Mouse (Mus musculus): ENCODE measurements around the gene BC055324.

Gene BC055324

DNA sequence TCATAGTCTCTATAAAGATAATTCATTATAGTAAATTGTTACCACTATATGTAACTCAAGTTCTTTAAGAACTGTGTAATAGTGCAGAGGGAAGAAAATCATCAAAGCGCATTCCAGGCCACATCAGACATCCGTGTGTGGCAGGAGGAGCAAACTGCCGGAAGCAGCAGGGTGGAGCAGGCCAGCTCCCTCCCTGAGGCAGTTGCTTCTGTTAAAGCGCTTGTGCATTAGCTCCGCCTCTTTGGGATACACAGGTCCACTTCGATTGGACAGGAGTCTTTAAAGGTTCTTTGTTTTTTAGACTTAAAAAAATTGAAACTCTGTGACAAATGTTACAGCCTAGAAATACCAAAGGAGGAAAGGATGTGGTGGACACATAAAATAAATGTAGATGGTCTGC, 52.5 kb downstream of the BC055324 start:
- DNase-seq = no peak

DNA sequence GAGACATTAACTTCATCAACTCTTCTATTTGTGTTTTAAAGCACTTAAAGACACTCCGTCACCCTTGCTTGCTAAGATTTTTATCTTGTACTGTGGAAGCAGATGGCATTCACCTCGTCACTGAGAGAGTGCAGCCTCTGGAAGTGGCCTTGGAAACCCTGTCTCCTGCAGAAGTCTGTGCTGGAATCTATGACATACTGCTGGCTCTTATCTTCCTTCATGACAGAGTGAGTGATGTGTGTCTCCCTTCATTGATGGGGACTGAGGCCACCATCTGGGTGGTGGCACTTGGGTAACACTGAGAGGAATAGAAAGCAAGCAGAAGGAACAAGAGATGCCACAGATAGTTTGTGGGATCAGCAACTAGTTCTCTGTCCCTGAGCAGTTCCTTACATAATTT, 60.0 kb downstream of the BC055324 start:
- DNase-seq = no peak

DNA sequence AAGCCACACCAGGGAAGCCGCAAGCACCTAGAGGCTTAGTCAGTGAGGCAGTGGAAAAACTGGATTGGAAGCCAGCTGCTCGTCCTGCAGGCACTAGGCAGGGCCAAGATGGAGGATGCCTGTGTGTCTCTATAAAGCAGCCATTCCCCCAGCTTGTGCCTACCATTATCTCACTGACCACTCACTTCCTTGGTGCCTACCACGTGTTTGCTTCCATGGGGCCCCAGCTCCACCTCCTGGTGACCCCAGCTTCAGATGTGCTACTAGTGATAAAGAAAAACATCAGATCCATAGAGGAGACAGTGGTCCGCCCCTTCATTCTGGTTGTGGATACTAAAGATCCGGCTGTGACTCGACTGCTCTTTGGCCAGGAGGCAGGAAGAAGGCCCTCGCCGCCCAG, 62.8 kb downstream of the BC055324 start:
- DNase-seq = no peak

DNA sequence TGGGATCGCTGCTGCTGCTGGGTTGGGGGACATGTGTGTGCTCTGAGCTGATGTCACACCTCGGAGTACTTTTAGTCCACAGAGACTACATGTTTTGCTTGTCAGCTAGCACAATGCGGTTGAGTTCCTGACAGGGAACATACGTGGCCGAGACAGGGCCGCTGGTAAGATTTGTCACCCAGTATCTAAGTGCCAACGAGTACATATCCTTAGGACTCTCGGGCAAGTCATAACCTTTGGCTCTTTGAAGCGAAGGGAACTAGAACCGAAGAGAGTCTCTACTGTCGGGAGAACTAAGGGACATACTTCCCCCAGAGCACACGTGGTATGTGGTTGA, 64.2 kb downstream of the BC055324 start:
- DNase-seq = peak; percentile 12

DNA sequence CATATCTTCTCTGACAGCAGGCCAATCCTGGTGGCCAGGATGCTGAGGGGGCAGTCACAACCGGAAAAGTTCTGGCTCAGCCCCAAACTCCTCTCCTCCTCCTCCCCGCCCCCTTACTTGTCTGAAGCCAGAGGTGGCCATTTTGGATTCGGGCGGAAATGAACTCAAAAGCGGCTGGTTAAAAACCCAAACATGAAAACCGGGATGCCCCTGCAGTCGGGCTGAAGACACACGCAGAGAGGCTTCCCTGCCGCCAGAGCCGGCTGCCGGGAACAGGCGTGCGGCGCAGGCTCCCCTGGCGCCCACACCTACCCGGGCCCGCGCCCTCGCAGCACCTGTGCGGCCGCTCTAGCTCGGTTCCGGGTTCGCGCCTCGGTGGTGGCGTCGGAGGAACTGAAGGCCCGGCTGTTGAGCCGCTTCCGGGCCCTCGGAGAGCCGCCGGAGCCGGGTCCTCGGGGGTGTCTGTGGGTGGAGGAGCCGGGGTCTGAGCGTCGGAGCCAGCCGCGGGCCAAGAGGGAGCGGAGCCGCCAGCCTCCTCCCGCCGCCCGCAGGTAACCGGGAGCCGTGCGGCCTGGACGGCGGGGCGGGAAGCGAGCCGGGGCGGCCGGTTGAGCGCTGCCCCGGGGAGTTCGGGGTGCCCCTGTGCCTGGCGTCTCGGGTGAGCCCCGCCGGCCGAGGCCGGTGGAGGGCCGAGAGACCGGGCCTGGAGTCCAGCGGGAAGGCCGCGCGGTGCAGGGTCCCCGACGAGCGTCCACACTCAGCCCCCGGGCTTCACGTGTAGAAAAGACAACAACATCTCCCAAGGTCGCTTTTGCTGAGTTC, 64.7 kb downstream of the BC055324 start:
- peak; percentile 93 for DNase-seq

DNA sequence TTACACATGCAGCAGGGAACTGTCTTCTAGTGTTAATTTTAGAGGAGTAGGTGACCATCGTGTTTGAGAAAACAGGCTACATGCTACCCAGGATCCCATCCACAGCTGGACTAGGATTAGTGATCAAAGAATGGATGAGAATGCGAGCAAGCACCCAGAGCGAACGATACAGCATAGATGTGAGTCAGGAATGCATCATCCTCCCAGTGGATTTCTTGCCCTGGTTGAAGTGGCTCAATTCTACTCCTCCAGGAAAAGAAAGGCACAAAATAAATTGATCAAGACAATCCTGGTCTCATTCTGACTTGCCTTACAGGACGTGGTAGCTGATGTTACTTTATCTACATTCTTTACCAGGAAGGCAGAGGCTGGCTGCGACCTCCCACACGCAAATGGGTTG, 65.8 kb downstream of the BC055324 start, which contains the start of gene Scyl3:
Scyl3 (plus strand) TSS at position 255 of the 400 bp plus-strand sequence.
- DNase-seq = peak; percentile 12

DNA sequence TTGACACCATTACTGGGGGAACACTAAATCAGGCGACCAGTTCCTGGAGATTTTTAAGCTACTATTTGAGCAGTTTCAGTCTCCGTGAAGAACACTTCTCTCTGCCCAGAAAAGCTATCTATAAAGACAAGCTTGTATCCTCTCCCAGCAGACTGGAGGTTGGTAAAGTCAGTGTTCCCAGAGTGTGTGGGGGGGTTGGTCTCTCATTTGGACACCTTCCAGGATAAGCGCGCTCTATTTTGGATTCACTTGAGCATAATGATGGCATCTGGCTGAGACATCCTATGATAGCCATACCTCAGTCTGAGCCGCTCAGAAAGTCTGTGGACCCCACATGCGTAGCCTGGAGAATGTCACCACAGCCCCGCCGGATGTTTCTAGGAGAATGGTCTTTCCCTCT, 70.5 kb downstream of the BC055324 start:
- no peak for DNase-seq

DNA sequence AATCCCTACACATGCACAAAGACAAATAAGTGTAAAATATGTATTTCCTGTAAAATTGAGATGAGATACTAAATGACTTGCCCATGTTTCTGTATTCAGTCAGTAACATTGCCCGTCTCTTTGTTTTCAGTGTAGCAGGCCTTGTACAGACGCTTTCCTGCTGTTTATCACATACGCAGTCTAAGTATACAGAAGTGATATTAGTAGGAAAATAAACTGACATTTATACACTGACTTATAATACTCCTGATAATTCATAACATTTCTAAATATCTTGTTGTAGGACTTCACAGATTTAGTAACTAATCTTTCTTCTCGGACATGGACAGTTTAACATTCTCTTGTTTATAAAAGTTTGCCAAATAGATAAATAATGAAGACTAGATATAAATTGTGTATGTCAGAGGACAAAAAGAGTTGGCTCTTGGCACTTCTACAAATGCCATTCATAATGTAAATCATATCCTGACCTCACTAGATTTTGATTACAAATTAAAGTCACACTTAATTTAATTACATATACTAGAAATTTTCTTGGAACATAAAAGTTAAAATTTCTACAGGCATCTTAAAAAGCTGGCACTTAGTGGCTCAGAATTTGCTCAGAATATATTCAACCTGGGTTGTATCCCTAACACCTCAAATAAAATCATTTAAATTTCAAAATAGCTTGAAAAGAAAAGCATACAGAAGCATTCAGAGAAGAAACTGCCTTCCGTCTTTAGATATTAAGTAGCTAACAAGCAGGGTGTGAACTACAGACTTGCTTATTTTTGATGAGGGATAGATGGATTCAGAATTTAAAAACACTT, 77.0 kb downstream of the BC055324 start:
- no peak for DNase-seq

DNA sequence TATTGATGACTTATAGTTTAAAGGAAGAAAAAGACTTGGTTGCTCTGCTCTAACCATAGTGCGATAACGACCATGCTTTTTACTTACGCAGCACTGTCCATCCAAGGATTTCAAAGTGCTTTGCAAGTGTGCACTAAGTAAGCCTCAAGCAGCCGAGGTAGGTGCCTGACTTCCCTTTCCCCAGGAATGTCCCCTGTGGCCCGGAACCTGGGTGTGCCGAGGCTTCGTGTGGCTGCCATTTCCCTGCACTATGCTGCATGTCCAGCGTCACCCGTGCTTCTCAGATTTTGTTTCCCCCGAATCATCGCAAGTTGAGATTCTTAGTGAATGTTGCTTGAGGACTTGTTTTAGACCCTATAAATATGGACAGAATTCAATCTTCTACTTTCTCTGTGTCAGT, 82.6 kb downstream of the BC055324 start:
- no peak for DNase-seq

DNA sequence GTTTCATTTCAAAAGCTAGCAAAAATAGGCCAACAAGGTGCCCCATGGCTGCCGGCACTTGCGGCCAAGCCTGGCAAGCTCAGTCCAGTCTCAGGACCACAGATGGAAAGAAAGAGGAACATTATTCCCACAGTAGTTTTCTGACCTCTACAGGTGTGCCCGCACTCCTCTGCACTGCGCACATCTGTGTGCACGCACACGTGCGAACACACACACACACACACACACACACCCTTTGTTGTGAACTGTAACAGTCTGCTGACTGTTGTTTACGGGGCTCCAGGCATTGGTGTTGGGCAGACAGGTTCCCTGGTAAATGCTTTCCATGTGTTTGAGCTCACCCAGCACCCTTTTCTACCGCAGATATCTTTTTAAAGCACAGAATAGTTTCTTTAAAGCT, 83.8 kb downstream of the BC055324 start:
- no peak for DNase-seq

DNA sequence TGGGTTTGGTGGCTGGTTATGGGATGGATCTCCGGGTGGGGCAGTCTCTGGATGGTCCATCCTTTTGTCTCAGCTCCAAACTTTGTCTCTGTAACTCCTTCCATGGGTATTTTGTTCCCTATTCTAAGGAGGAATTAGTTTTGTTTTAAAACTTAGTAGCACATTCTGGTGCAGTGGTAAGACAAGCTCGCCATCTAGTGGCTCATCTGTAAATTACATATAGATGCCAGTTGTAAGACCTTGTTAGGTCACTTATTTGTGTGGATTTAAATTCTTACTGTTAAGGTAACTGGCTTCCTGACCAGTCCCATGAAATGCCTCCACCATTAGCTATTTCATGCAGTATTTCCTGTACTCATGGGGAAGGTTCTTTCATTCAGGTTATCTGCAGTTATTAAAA, 84.3 kb downstream of the BC055324 start:
- DNase-seq = peak; percentile 52

DNA sequence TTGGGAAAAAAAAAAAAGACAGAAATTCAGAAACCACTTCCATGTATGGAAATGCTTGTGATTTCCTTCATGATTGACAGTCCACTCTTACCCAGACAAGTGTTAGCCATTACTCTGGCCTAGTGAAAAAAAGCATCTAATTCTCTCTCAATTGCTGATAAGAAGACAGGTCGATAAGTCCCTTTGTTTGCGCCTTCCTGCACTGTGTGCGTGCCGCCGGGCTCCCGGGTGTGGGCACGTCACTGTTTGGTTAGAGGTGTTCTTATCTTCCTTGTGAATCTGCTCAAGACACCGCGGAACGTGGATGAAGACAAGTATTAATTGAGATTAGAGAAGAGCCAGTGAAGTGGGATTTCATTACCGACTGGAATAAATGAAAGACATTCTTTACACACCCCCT, 86.2 kb downstream of the BC055324 start:
- DNase-seq = no peak

DNA sequence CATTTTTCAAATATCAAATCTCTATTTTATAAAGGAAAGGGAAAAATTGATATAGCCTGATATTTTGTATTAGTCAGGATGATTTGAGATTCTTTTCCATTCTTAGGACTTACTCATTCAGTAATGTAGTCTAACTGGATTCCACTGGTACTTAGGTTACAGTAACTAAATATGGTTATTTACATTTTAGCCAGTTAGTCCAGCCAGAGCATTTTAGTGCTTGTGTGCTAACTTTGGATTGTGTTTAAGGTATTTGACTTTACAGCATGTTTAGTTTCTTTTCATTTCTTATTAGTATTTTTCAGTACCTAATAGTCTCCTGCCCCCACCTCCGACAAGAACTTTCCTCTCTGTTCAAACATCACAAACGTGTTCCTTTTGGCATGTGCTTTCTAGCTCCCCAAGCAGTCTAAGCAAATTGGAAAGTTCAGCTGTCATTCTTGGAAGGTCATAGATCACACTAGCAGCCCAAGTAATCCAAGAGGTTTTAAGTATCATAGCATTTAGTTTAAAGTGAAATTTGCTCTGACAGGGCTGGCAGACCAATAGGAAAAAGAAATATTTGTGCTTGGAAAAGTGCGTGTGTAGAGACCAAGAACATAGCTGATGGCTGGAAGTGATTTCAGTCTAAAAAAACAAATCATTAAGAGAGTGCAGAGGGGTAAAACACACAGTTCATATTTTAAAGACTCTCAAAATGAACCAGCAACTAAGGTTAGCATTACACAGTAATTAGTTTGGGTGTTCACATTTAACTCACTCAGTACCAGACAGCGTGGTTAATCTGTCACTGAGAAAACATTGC, 87.4 kb downstream of the BC055324 start:
- DNase-seq = no peak

DNA sequence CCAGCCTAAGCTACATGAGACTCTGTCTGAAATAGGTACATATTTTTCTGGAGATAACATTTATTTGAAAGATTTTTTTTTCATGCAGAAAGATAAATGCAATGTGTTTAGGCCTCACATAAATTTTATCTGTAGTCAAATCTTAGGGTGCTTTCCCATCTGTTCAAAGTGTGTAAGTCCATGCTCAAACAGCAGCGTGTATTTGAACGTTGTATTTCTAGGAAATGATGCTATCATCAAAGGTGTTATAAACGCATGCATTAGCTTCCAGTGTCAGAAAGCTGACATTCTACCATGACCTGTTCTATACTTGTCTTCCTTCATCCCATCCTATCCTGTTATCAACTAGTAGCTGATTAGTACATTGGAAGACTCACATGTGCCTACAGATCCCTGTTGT, 91.2 kb downstream of the BC055324 start:
- no peak for DNase-seq

DNA sequence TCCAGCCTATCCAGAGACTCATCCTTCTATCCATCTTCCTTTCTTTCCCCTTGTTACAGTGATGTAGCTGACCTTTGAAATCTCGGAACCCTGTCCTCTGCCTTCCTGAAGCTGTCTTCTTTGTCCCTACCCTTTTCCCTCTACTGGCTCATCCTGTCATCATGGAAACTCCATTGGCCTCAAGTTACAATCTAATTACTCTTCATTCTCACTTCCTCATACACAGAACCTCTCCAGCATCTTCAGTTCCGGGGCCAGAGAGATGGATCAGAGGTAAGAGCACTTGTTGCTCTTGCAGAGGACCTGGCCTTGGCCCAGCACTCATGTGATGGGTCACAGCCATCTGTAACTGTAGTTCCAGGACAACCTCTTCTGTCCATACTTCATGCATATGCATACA, 94.4 kb downstream of the BC055324 start:
- DNase-seq = no peak

DNA sequence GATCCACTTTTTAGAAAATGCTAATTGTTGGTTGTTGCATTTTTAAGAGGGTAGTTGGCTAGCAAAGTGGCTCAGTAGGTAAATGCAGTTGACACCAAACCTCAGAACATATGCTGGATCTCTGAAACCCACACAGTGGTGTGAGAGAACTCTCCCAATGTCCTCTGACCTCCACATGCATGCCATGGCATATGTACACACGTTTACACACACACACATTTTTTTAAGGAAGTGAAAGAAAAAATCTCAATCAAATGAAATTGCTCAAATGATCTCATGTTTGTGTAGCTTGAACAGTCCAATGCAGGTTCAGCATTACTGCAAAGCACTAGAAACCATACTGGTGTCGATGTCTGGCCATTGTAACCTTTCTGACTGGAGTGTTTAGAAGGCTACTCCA, 95.0 kb downstream of the BC055324 start:
- no peak for DNase-seq

DNA sequence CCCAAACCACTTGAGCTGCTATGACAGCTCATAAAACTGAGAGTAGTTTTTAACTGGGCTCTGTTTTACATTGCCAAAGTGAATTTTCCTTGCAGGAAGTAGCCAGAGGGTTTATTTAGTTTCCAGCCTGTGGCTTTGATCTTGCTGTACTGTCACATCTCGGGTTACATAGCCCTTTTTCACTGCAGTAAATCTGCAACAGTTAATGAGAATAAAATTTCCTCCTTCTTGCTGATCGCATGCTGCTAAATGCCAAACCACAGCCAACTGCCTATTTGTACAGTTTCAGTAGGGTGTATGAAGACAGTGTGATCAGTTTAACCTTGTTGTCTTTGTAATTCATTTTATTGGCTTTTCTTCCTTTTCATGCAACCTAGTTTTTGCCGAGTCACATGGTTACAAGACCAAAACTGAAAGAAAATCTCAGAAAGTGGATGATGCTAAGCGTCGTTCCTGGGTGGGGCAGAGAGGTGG, 96.3 kb downstream of the BC055324 start:
- DNase-seq = no peak
